ENCODE assay signal across 8 mouse cellular contexts in the genomic region with DNA sequence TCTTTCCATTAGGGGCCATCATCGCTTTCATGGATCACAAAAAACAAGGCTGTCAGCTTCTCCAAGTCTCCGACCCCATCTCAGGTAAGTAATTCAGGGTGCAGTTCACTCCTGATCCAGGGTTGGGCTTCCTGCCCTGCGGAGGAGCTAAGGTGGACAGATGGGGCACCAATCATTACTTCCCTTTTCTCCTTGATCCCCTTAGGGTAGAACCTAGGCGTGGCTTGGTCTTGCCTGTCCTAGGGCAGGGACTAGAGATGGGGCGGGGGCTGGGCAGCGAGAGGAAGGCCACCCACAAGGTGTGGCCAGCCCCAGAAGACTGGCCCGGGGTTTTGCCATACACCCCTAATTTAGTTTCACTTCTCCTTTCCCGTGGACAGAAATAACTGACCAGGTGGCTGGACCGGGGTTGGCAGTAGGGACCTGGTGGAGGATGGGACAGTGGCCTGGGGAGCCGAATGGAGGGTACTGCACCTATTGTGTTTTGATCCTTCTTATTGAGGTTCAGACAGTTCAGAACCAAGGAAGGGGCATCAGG. TPM values are rescaled to one million over a fixed set of nuclear protein-coding genes. Genes with fewer than 3 reads are reported as not detected.
DNase-seq lines count a peak whose midpoint lies in the region; ATAC-seq and TF ChIP-seq lines count a peak whose summit lies in the region.

No protein-coding gene starts in this region.

- H3K9me3 ChIP-seq in heart, embryonic 13.5 days = no peaks in the 10 kb centered on the region
- H3K9me3 ChIP-seq in hindbrain, embryonic 16.5 days (ENCODE audit: control insufficient read depth, low read length) = no peaks in the 10 kb centered on the region
- H3K9me3 ChIP-seq in stomach, embryonic 14.5 days (ENCODE audit: control insufficient read depth, low read depth, low read length) = no peaks in the 10 kb centered on the region

- peak overlapping the region; percentile 53 for H3K4me3 ChIP-seq in heart, embryonic 13.5 days
- peak overlapping the region; percentile 49 for H3K4me3 ChIP-seq in cortical plate, adult 2 months (ENCODE audit: insufficient read depth, low read length)
- H3K4me3 ChIP-seq in hindbrain, embryonic 16.5 days (ENCODE audit: low read length) = peak overlapping the region; percentile 34; the same call in 1 of the 2 replicates
- H3K4me3 ChIP-seq in stomach, embryonic 14.5 days (ENCODE audit: low read depth, low read length) = peak overlapping the region; percentile 34

- TF ChIP-seq CTCF in cortical plate, adult 2 months (IDR thresholded peaks at IDR 0.05; ENCODE audit: extremely low read depth, insufficient read depth, low read length) = no peak

- no peak for TF ChIP-seq POLR2A in cortical plate, adult 2 months (IDR thresholded peaks at IDR 0.05; ENCODE audit: extremely low read depth, insufficient read depth, low read length)

- peaks cover 33% of the 10 kb centered on the region for H3K36me3 ChIP-seq in heart, embryonic 13.5 days
- peaks cover 16% of the 10 kb centered on the region for H3K36me3 ChIP-seq in hindbrain, embryonic 16.5 days (ENCODE audit: control insufficient read depth, insufficient read depth, low read length)
- peaks cover 23% of the 10 kb centered on the region for H3K36me3 ChIP-seq in stomach, embryonic 14.5 days (ENCODE audit: control insufficient read depth, insufficient read depth, low read length)

- H3K4me1 ChIP-seq in heart, embryonic 13.5 days = peaks cover 23% of the 10 kb centered on the region
- no peaks in the 10 kb centered on the region for H3K4me1 ChIP-seq in cortical plate, adult 2 months (ENCODE audit: control insufficient read depth, insufficient read depth, low read length)
- peaks cover 12% of the 10 kb centered on the region for H3K4me1 ChIP-seq in hindbrain, embryonic 16.5 days (ENCODE audit: control insufficient read depth, insufficient read depth, low read depth, low read length)
- peaks cover 10% of the 10 kb centered on the region; the same call in 1 of the 2 replicates for H3K4me1 ChIP-seq in stomach, embryonic 14.5 days (ENCODE audit: control insufficient read depth, insufficient read depth, low read length)

- no peak for ATAC-seq in heart, embryonic 13.5 days (ENCODE audit: extremely low read depth, insufficient number of reproducible peaks, low FRiP score, low TSS enrichment)
- no peak for ATAC-seq in hindbrain, embryonic 16.5 days
- no peak for ATAC-seq in stomach, embryonic 14.5 days (ENCODE audit: insufficient number of reproducible peaks, insufficient read depth, low FRiP score, low read depth)

- no peak overlapping the region for H3K27ac ChIP-seq in heart, embryonic 13.5 days (replicated peaks)
- H3K27ac ChIP-seq in cortical plate, adult 2 months (ENCODE audit: insufficient read depth, low read length) = no peak overlapping the region
- H3K27ac ChIP-seq in hindbrain, embryonic 16.5 days (ENCODE audit: low read depth, low read length) = no peak overlapping the region
- no peak overlapping the region for H3K27ac ChIP-seq in stomach, embryonic 14.5 days (ENCODE audit: low read length)

- H3K9ac ChIP-seq in heart, embryonic 13.5 days = peak overlapping the region; percentile 73
- no peak overlapping the region for H3K9ac ChIP-seq in hindbrain, embryonic 16.5 days (ENCODE audit: low read depth, low read length)
- H3K9ac ChIP-seq in stomach, embryonic 14.5 days (replicated peaks; ENCODE audit: low read depth, low read length) = 0 out of 2 replicates have a peak overlapping the region, but pooled peaks have one; percentile 28

- no peak for DNase-seq in heart, postnatal 4 days
- DNase-seq in lung, postnatal 4 days = peak; percentile 52 to 60
- no peak for DNase-seq in yolk sac, embryonic 10.5 days (ENCODE audit: low spot score)
- no peak for DNase-seq in right cerebral cortex, adult 18-20 months

- peaks cover 48% of the 10 kb centered on the region for H3K27me3 ChIP-seq in heart, embryonic 13.5 days (replicated peaks)
- peaks cover 33% of the 10 kb centered on the region for H3K27me3 ChIP-seq in hindbrain, embryonic 16.5 days (replicated peaks; ENCODE audit: control insufficient read depth, insufficient read depth, low read length)
- H3K27me3 ChIP-seq in stomach, embryonic 14.5 days (ENCODE audit: control insufficient read depth, insufficient read depth, low read length) = peaks cover 15% of the 10 kb centered on the region

- peak overlapping the region; percentile 83 for H3K4me2 ChIP-seq in heart, embryonic 13.5 days
- H3K4me2 ChIP-seq in hindbrain, embryonic 16.5 days (ENCODE audit: low read length) = peak overlapping the region; percentile 60
- H3K4me2 ChIP-seq in stomach, embryonic 14.5 days (replicated peaks; ENCODE audit: low read depth, low read length) = peak overlapping the region; percentile 73

- 18% methylated on average over 10 of the region's 10 CpGs for WGBS in heart, embryonic 13.5 days
- whole genome bisulfite sequencing in hindbrain, embryonic 16.5 days = 27% methylated on average over 10 of the region's 10 CpGs
- 14% methylated on average over 10 of the region's 10 CpGs for WGBS in stomach, embryonic 14.5 days

RNA-seq across cellular contexts. Expression of a gene that starts 0.6 kb away (rescaled TPM):
- polyA plus RNA-seq in heart, embryonic 13.5 days (2015; fragmentation: Nextera tagmentation; extraction: Ambion mirVana) = 114 and 134 TPM in 2 replicates
- total RNA-seq in heart, postnatal 4 days (2021) = 10 to 100 TPM; 55.3 to 61.1 TPM
- polyA plus RNA-seq in cortical plate, adult 2 months (2012; rRNA removed) = 54.2 and 57.8 TPM in 2 replicates
- 147 and 162 TPM in 2 replicates for polyA plus RNA-seq in hindbrain, embryonic 16.5 days (2015; fragmentation: Nextera tagmentation; extraction: Ambion mirVana)
- 163 and 180 TPM in 2 replicates for polyA plus RNA-seq in stomach, embryonic 14.5 days (2014; fragmentation: Nextera tagmentation; extraction: Ambion mirVana)

RNA-seq across cellular contexts. Expression of a gene that starts 0.9 kb away (rescaled TPM):
- polyA plus RNA-seq in heart, embryonic 13.5 days (2015; fragmentation: Nextera tagmentation; extraction: Ambion mirVana) = 0.12 and 0.32 TPM in 2 replicates
- under 1 TPM in 1 of 2 experiments, not detected in 1; 0.17 TPM for total RNA-seq in heart, postnatal 4 days (2021)
- polyA plus RNA-seq in cortical plate, adult 2 months (2012; rRNA removed) = 2.9 and 3.3 TPM in 2 replicates
- polyA plus RNA-seq in hindbrain, embryonic 16.5 days (2015; fragmentation: Nextera tagmentation; extraction: Ambion mirVana) = 0.20 and 0.46 TPM in 2 replicates
- 1.2 and 2.1 TPM in 2 replicates for polyA plus RNA-seq in stomach, embryonic 14.5 days (2014; fragmentation: Nextera tagmentation; extraction: Ambion mirVana)

RNA-seq across cellular contexts. Expression of a gene that starts 15.1 kb away (rescaled TPM):
- 15.0 and 17.2 TPM in 2 replicates for polyA plus RNA-seq in heart, embryonic 13.5 days (2015; fragmentation: Nextera tagmentation; extraction: Ambion mirVana)
- 10 to 100 TPM; 45.4 to 45.6 TPM for total RNA-seq in heart, postnatal 4 days (2021)
- 152 and 153 TPM in 2 replicates for polyA plus RNA-seq in cortical plate, adult 2 months (2012; rRNA removed)
- 37.7 and 38.3 TPM in 2 replicates for polyA plus RNA-seq in hindbrain, embryonic 16.5 days (2015; fragmentation: Nextera tagmentation; extraction: Ambion mirVana)
- 6.3 and 7.1 TPM in 2 replicates for polyA plus RNA-seq in stomach, embryonic 14.5 days (2014; fragmentation: Nextera tagmentation; extraction: Ambion mirVana)

RNA-seq across cellular contexts. Expression of a gene that starts 26.3 kb away (rescaled TPM):
- polyA plus RNA-seq in heart, embryonic 13.5 days (2015; fragmentation: Nextera tagmentation; extraction: Ambion mirVana) = 30.8 and 31.8 TPM in 2 replicates
- total RNA-seq in heart, postnatal 4 days (2021) = 10 to 100 TPM; 33.0 to 33.7 TPM
- 140 and 162 TPM in 2 replicates for polyA plus RNA-seq in cortical plate, adult 2 months (2012; rRNA removed)
- polyA plus RNA-seq in hindbrain, embryonic 16.5 days (2015; fragmentation: Nextera tagmentation; extraction: Ambion mirVana) = 54.1 and 54.4 TPM in 2 replicates
- polyA plus RNA-seq in stomach, embryonic 14.5 days (2014; fragmentation: Nextera tagmentation; extraction: Ambion mirVana) = 38.6 and 44.8 TPM in 2 replicates

RNA-seq across cellular contexts. Expression of a gene that starts 51.3 kb away (rescaled TPM):
- polyA plus RNA-seq in heart, embryonic 13.5 days (2015; fragmentation: Nextera tagmentation; extraction: Ambion mirVana) = 5.6 and 6.2 TPM in 2 replicates
- total RNA-seq in heart, postnatal 4 days (2021) = 1 to 10 TPM; 8.1 to 9.1 TPM
- 6.4 and 6.6 TPM in 2 replicates for polyA plus RNA-seq in cortical plate, adult 2 months (2012; rRNA removed)
- 6.7 and 6.9 TPM in 2 replicates for polyA plus RNA-seq in hindbrain, embryonic 16.5 days (2015; fragmentation: Nextera tagmentation; extraction: Ambion mirVana)
- polyA plus RNA-seq in stomach, embryonic 14.5 days (2014; fragmentation: Nextera tagmentation; extraction: Ambion mirVana) = 8.3 and 10.4 TPM in 2 replicates

Comparison
In these comparisons a context has a peak if more than half of its experiments do, and no peak if none do; other contexts are left out.
1. DNase-seq: peak in lung, postnatal 4 days (2 of 2); none in heart, postnatal 4 days (single experiment), yolk sac, embryonic 10.5 days (single experiment) and right cerebral cortex, adult 18-20 months (single experiment).
2. Peak in every context shown above with its lines, with median percentiles within 50 percentile points of each other: H3K4me2 ChIP-seq and H3K4me3 ChIP-seq.